Mouse (Mus musculus): ENCODE measurements around the gene Retreg1. TPM values are rescaled to one million over a fixed set of nuclear protein-coding genes. Genes with fewer than 3 reads are reported as not detected.
A peak's percentile ranks its signal among the peaks of the same experiment; 100 is the strongest.

Gene Retreg1
- total and polyA plus RNA-seq, 3 experiments = 17.5 to 28.7 (median 19.0) TPM

DNA sequence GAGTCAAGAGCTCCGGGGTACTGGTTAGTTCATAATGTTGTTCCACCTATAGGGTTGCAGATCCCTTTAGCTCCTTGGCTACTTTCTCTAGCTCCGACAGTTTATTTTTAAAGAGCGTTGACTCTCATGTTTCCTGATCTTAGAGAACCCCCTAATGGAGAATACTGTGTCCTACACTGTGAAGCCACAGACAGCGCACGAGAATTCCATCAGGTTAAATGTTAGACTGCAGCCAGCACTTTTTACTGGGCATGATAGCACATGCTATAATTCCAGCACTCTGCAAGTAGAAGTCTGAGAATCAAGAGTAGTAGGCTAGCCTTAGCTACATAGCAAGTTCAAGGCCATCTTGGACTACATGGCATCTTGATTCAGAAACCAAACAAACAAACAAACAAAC is 116.4 kb downstream of the Retreg1 start:
- DNase-seq (ENCODE audit: extremely low read depth) = peak; percentile 71
- Histone ChIP-seq H3K79me2 (replicated peaks; ENCODE audit: control insufficient read depth, extremely low read depth, insufficient read depth, poor library complexity, severe bottlenecking) (no peaks in the 10 kb centered on the region), H3K4me2 (ENCODE audit: insufficient read depth, low read depth, poor library complexity, severe bottlenecking) (no peak overlapping the region), H3K4me3 (replicated peaks in 1 of 3; ENCODE audit: low read depth in 2 of 3, low read length in 2 of 3, poor library complexity in 1 of 3) (no peak overlapping the region), H3K9me3 (replicated peaks; ENCODE audit: low read length) (no peaks in the 10 kb centered on the region), H3K4me1 (ENCODE audit: control insufficient read depth in 1 of 2, insufficient read depth in 2 of 2) (peaks cover 6 to 27% of the 10 kb centered on the region in 2 experiments), H3K9ac (ENCODE audit: insufficient read depth, low read depth) (no peak overlapping the region), H3K27ac (ENCODE audit: insufficient read depth, low read depth) (no peak overlapping the region), H3K27me3 (replicated peaks) (no peaks in the 10 kb centered on the region), H3K36me3 (replicated peaks in 1 of 2; ENCODE audit: control insufficient read depth in 1 of 2, insufficient read depth in 1 of 2, low read length in 1 of 2) (peaks cover 0 to under 1% of the 10 kb centered on the region in 2 experiments)
- in situ Hi-C loops (cut with MboI; ENCODE audit: low pct_ligation_motif_present, low pct_unique_long_range_greater_than_20kb, low sequenced_read_pairs) = loop anchor here (5.0 kb wide), 1 partner anchor 152 kb away; no protein-coding TSS in a partner anchor
- no peak for TF ChIP-seq JUND (conservative IDR thresholded peaks at IDR 0.05; ENCODE audit: low read depth, low read length)
- TF ChIP-seq HCFC1 (IDR thresholded peaks at IDR 0.05; ENCODE audit: low read depth, low read length) = no peak
- peak; percentile 33 for TF ChIP-seq ZC3H11A (IDR thresholded peaks at IDR 0.05; ENCODE audit: low read depth, low read length)
- 0 out of 2 replicates have a peak, but pooled peaks have one; percentile 7 for TF ChIP-seq BHLHE40 (IDR thresholded peaks at IDR 0.05; ENCODE audit: low read depth, low read length)
- TF ChIP-seq RAD21 (IDR thresholded peaks at IDR 0.05; ENCODE audit: low read depth, low read length) = peak; percentile 81
- 0 out of 2 replicates have a peak, but pooled peaks have one; percentile 25 for TF ChIP-seq MEF2A (IDR thresholded peaks at IDR 0.05; ENCODE audit: borderline replicate concordance, low read depth, low read length)
- TF ChIP-seq SMC3 (IDR thresholded peaks at IDR 0.05; ENCODE audit: low read depth, low read length) = peak; percentile 72
- TF ChIP-seq MYC (IDR thresholded peaks at IDR 0.05; ENCODE audit: low read depth, low read length) = 0 out of 2 replicates have a peak, but pooled peaks have one; percentile 35
- TF ChIP-seq E2F4 (IDR thresholded peaks at IDR 0.05; ENCODE audit: insufficient replicate concordance, low read depth, low read length) = no peak
- TF ChIP-seq CTCF (conservative IDR thresholded peaks at IDR 0.05 in 1 of 2, IDR thresholded peaks at IDR 0.05 in 1 of 2; ENCODE audit: low read depth in 2 of 2, low read length in 2 of 2) = peak; percentile 32 to 86; a peak in 3 of 4 replicates
- dilution Hi-C loops (cut with MboI; ENCODE audit: extremely low pct_ligation_motif_present, extremely low pct_unique_long_range_greater_than_20kb, low sequenced_read_pairs) = no loop called here

DNA sequence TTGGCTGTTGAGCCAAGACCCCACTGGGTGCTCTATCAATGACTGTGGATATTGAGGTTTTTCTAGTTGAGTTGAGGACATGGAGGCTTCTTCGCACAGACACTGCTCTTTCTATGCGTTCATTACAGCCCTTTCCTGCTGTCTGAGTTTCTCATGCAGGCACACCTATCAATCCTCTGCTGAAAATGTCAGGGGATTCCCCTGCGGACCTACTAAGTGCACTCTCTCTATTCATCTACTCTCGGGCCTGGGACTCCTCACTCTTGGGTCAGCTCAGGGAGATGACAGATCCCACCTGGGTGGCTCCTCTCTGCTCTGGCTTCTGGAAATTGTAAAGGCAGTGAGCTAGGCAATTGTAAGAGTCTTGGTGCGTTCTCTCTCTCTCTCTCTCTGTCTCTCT is 117.3 kb downstream of the Retreg1 start:
- peaks cover 0 to 6% of the 10 kb centered on the region in 2 experiments for H3K36me3 ChIP-seq (replicated peaks in 1 of 2; ENCODE audit: control insufficient read depth in 1 of 2, insufficient read depth in 1 of 2, low read length in 1 of 2)
- peaks cover 6 to 27% of the 10 kb centered on the region in 2 experiments for H3K4me1 ChIP-seq (ENCODE audit: control insufficient read depth in 1 of 2, insufficient read depth in 2 of 2)
- TF ChIP-seq ZKSCAN1 (IDR thresholded peaks at IDR 0.05; ENCODE audit: borderline replicate concordance, low read depth, low read length) (peak; percentile 85), HCFC1 (IDR thresholded peaks at IDR 0.05; ENCODE audit: low read depth, low read length) (no peak)
- no peak for DNase-seq (ENCODE audit: extremely low read depth)
- no peak overlapping the region for H3K9ac ChIP-seq (ENCODE audit: insufficient read depth, low read depth)
- no peak overlapping the region for H3K4me2 ChIP-seq (ENCODE audit: insufficient read depth, low read depth, poor library complexity, severe bottlenecking)
- no peak overlapping the region for H3K27ac ChIP-seq (ENCODE audit: insufficient read depth, low read depth)
- no peaks in the 10 kb centered on the region for H3K9me3 ChIP-seq (replicated peaks; ENCODE audit: low read length)
- dilution Hi-C loops (cut with MboI; ENCODE audit: extremely low pct_ligation_motif_present, extremely low pct_unique_long_range_greater_than_20kb, low sequenced_read_pairs) = no loop called here
- no peak overlapping the region for H3K4me3 ChIP-seq (replicated peaks in 1 of 3; ENCODE audit: low read depth in 2 of 3, low read length in 2 of 3, poor library complexity in 1 of 3)
- H3K79me2 ChIP-seq (replicated peaks; ENCODE audit: control insufficient read depth, extremely low read depth, insufficient read depth, poor library complexity, severe bottlenecking) = no peaks in the 10 kb centered on the region
- in situ Hi-C loops (cut with MboI; ENCODE audit: low pct_ligation_motif_present, low pct_unique_long_range_greater_than_20kb, low sequenced_read_pairs) = no loop called here
- no peaks in the 10 kb centered on the region for H3K27me3 ChIP-seq (replicated peaks)

DNA sequence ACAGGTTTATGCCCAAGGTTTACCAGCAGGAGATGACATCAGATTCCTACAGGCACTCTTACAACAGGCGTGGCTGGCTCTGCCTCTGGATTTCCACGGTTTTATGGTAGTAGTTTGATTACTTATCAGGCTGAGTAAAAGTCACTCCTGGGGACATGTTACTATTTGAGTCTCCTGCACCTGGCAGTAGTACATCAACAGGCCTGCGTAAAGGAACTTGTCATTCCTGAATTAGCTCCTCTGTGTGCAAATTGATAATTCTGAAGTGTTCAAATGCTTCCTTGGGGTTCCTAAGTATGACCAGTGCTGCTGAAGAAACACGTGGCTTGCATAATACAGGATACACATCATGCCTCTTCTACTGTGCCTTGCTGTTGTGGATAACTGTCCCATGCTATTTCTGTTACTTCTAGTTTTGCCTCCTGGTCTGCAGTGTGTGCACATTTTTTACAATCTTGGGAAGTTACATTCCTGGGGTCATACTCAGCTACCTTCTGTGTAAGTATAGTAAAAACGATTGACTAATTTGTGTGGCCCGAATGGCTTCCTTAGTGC is 123.3 kb downstream of the Retreg1 start:
- dilution Hi-C loops (cut with MboI; ENCODE audit: extremely low pct_ligation_motif_present, extremely low pct_unique_long_range_greater_than_20kb, low sequenced_read_pairs) (no loop called here), in situ Hi-C loops (cut with MboI; ENCODE audit: low pct_ligation_motif_present, low pct_unique_long_range_greater_than_20kb, low sequenced_read_pairs) (no loop called here)
- TF ChIP-seq CTCF (conservative IDR thresholded peaks at IDR 0.05 in 1 of 2, IDR thresholded peaks at IDR 0.05 in 1 of 2; ENCODE audit: low read depth in 2 of 2, low read length in 2 of 2) (no peak), TBP (conservative IDR thresholded peaks at IDR 0.05; ENCODE audit: low read depth, low read length) (no peak), ZMIZ1 (IDR thresholded peaks at IDR 0.05; ENCODE audit: low read depth, low read length) (no peak), UBTF (IDR thresholded peaks at IDR 0.05; ENCODE audit: low read depth, low read length) (no peak), SIN3A (IDR thresholded peaks at IDR 0.05; ENCODE audit: low read length) (no peak), ELF1 (IDR thresholded peaks at IDR 0.05; ENCODE audit: low read depth, low read length) (no peak), ZKSCAN1 (IDR thresholded peaks at IDR 0.05; ENCODE audit: borderline replicate concordance, low read depth, low read length) (no peak), ZNF384 (IDR thresholded peaks at IDR 0.05; ENCODE audit: low read depth, low read length) (no peak)
- H3K9ac ChIP-seq (ENCODE audit: insufficient read depth, low read depth) = no peak overlapping the region
- peaks cover 4 to 41% of the 10 kb centered on the region in 2 experiments for H3K36me3 ChIP-seq (replicated peaks in 1 of 2; ENCODE audit: control insufficient read depth in 1 of 2, insufficient read depth in 1 of 2, low read length in 1 of 2)
- peaks cover 0 to 5% of the 10 kb centered on the region in 2 experiments; a peak in 2 of 4 replicates for H3K4me1 ChIP-seq (ENCODE audit: control insufficient read depth in 1 of 2, insufficient read depth in 2 of 2)
- no peaks in the 10 kb centered on the region for H3K9me3 ChIP-seq (replicated peaks; ENCODE audit: low read length)
- no peak overlapping the region for H3K4me2 ChIP-seq (ENCODE audit: insufficient read depth, low read depth, poor library complexity, severe bottlenecking)
- H3K4me3 ChIP-seq (replicated peaks in 1 of 3; ENCODE audit: low read depth in 2 of 3, low read length in 2 of 3, poor library complexity in 1 of 3) = no peak overlapping the region
- no peaks in the 10 kb centered on the region for H3K79me2 ChIP-seq (replicated peaks; ENCODE audit: control insufficient read depth, extremely low read depth, insufficient read depth, poor library complexity, severe bottlenecking)
- no peak for DNase-seq (ENCODE audit: extremely low read depth)
- H3K27ac ChIP-seq (ENCODE audit: insufficient read depth, low read depth) = no peak overlapping the region
- H3K27me3 ChIP-seq (replicated peaks) = no peaks in the 10 kb centered on the region
